Mouse (Mus musculus) myocyte (in vitro differentiated cells): ENCODE data around the gene Syncrip. TPM values are rescaled to one million over a fixed set of nuclear protein-coding genes. Genes with fewer than 3 reads are reported as not detected.

Experiments
- H3K27me3 ChIP-seq: one replicate; pipeline ENCODE4 v1.6.1; 2011; ENCODE audit not compliant: control insufficient read depth, insufficient read depth, insufficient read length
- H3K36me3 ChIP-seq: one replicate; pipeline ENCODE4 v1.6.1; 2011; ENCODE audit not compliant: control insufficient read depth, insufficient read depth
- H3K4me2 ChIP-seq: one replicate; pipeline ENCODE4 v1.6.1; 2011; ENCODE audit warnings: low read depth, control low read depth
- H3K4me3 ChIP-seq: one replicate; pipeline ENCODE4 v1.5.1; 2011; ENCODE audit warnings: mild to moderate bottlenecking, control low read depth, moderate library complexity
- H3K79me2 ChIP-seq: one replicate; pipeline ENCODE4 v1.6.1; 2011; ENCODE audit not compliant: control insufficient read depth, insufficient read depth
- H3ac ChIP-seq: one replicate; pipeline ENCODE4 v1.6.1; 2011; ENCODE audit not compliant: control insufficient read depth, insufficient read length
- CEBPB ChIP-seq: IDR thresholded peaks from 2 replicates; pipeline ENCODE4 v1.6.1; 2011; ENCODE audit warnings: mild to moderate bottlenecking, moderate library complexity; ENCODE audit not compliant: poor library complexity, insufficient read depth, severe bottlenecking
- E2F4 ChIP-seq: IDR thresholded peaks from one replicate; pipeline ENCODE4 v1.6.1; 2011; ENCODE audit warnings: mild to moderate bottlenecking, control low read depth, moderate library complexity; ENCODE audit not compliant: insufficient read depth
- MAX ChIP-seq: IDR thresholded peaks from one replicate; pipeline ENCODE4 v1.6.1; 2011; ENCODE audit warnings: low read depth, mild to moderate bottlenecking, control low read depth
- MYOD1 ChIP-seq, 3 experiments: IDR thresholded peaks; one replicate each; pipeline ENCODE4 v1.6.1; 2011; ENCODE audit warnings: control low read depth in 2 of 3, low read depth in 2 of 3, mild to moderate bottlenecking in 2 of 3, moderate library complexity in 1 of 3; ENCODE audit not compliant: insufficient read length in 2 of 3, control insufficient read depth in 1 of 3
- MYOG ChIP-seq, 3 experiments: IDR thresholded peaks; one replicate each; pipeline ENCODE4 v1.6.1; 2011; ENCODE audit warnings: control low read depth in 2 of 3, low read depth in 2 of 3, mild to moderate bottlenecking in 2 of 3; ENCODE audit not compliant: insufficient read length in 2 of 3, control insufficient read depth in 1 of 3, insufficient read depth in 1 of 3
- POLR2A ChIP-seq: IDR thresholded peaks from one replicate; pipeline ENCODE4 v1.6.1; 2011; ENCODE audit warnings: low read depth, mild to moderate bottlenecking, control low read depth, moderate library complexity; ENCODE audit not compliant: insufficient read length
- POLR2AphosphoS2 ChIP-seq: IDR thresholded peaks from one replicate; pipeline ENCODE4 v1.6.1; 2011; ENCODE audit warnings: low read depth, control low read depth; ENCODE audit not compliant: insufficient read length
- REST ChIP-seq: IDR thresholded peaks from one replicate; pipeline ENCODE4 v1.6.1; 2011; ENCODE audit warnings: mild to moderate bottlenecking, control low read depth, moderate library complexity; ENCODE audit not compliant: insufficient read depth, insufficient read length
- SRF ChIP-seq: IDR thresholded peaks from one replicate; pipeline ENCODE4 v1.6.1; 2011; ENCODE audit warnings: low read depth; ENCODE audit not compliant: control insufficient read depth, insufficient read length
- TCF12 ChIP-seq: IDR thresholded peaks from one replicate; pipeline ENCODE4 v1.6.1; 2011; ENCODE audit warnings: mild to moderate bottlenecking, control low read depth; ENCODE audit not compliant: poor library complexity, insufficient read depth, severe bottlenecking
- TCF3 ChIP-seq: IDR thresholded peaks from one replicate; pipeline ENCODE4 v1.6.1; 2011; ENCODE audit warnings: low read depth, control low read depth; ENCODE audit not compliant: insufficient read length
- USF1 ChIP-seq: IDR thresholded peaks from one replicate; pipeline ENCODE4 v1.6.1; 2011; ENCODE audit warnings: low read depth, mild to moderate bottlenecking, control low read depth, moderate library complexity
- polyA plus RNA-seq: library from polyadenylated mRNA; unstranded; fragments of >200 nt; fragmentation: generic; extraction: Trizol; gene quantifications from one replicate; pipeline ENCODE4 v1.2.1, GENCODE M21; 2012; ENCODE audit warnings: missing spikeins

The Syncrip gene
- polyA plus RNA-seq, 1 experiment: 41.8 TPM

DNA sequence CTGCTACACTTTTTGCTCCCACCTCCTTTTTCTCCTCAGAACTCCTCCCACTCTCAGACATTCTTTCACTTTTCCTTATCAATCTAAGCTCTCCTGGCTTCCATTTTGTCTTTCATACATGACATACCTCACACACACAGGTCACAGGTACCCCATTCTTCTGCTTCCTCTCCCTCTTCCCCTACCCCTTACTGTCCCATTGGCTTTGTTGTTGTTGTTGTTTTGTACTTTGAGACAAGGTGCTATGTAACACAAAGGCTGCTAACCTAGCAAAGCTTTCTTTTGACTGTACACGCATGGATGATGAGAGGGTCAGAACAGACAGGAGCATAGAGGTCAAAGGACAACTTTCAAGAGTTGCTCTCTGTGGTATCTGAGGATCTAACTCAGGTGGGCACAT lies 33.2 kb upstream of the Syncrip start:
- Histone ChIP-seq H3K4me3 (no peak overlapping the region), H3K36me3 (peaks cover 9% of the 10 kb centered on the region), H3ac (no peak overlapping the region), H3K27me3 (no peaks in the 10 kb centered on the region), H3K4me2 (no peak overlapping the region), H3K79me2 (no peaks in the 10 kb centered on the region)
- no peak for TF ChIP-seq MYOD1 (IDR thresholded peaks at IDR 0.05; ENCODE audit: control insufficient read depth in 1 of 3, insufficient read length in 2 of 3, low read depth in 2 of 3)
- no peak for TF ChIP-seq TCF3
- no peak for TF ChIP-seq CEBPB
- TF ChIP-seq REST: no peak
- no peak for TF ChIP-seq E2F4
- no peak for TF ChIP-seq MYOG (IDR thresholded peaks at IDR 0.05; ENCODE audit: control insufficient read depth in 1 of 3, insufficient read depth in 1 of 3, insufficient read length in 2 of 3, low read depth in 2 of 3)
- TF ChIP-seq SRF: no peak
- no peak for TF ChIP-seq POLR2A
- no peak for TF ChIP-seq TCF12
- TF ChIP-seq MAX: no peak
- no peak for TF ChIP-seq POLR2AphosphoS2

- Histone ChIP-seq H3K79me2 (no peaks in the 10 kb centered on the region), H3K36me3 (no peaks in the 10 kb centered on the region), H3K27me3 (no peaks in the 10 kb centered on the region), H3K4me2 (no peak overlapping the region), H3ac (no peak overlapping the region), H3K4me3 (no peak overlapping the region)
- no peak for TF ChIP-seq CEBPB
- no peak for TF ChIP-seq E2F4
- no peak for TF ChIP-seq TCF12
- TF ChIP-seq USF1: no peak
- TF ChIP-seq POLR2A: no peak
- TF ChIP-seq SRF: no peak
- TF ChIP-seq REST: no peak
- TF ChIP-seq MYOD1 (IDR thresholded peaks at IDR 0.05; ENCODE audit: control insufficient read depth in 1 of 3, insufficient read length in 2 of 3, low read depth in 2 of 3): no peak
- TF ChIP-seq MAX: no peak
- TF ChIP-seq TCF3: no peak
Observed at GRCm38 (mm10) chr9:88501846-88502245, 19.5 kb upstream of the Syncrip start.

- Histone ChIP-seq H3K36me3 (no peaks in the 10 kb centered on the region), H3K79me2 (no peaks in the 10 kb centered on the region), H3K4me3 (no peak overlapping the region), H3K4me2 (no peak overlapping the region), H3ac (no peak overlapping the region), H3K27me3 (no peaks in the 10 kb centered on the region)
- TF ChIP-seq MYOG (IDR thresholded peaks at IDR 0.05; ENCODE audit: control insufficient read depth in 1 of 3, insufficient read depth in 1 of 3, insufficient read length in 2 of 3, low read depth in 2 of 3) (no peak), POLR2AphosphoS2 (no peak), REST (no peak), POLR2A (no peak), MYOD1 (IDR thresholded peaks at IDR 0.05; ENCODE audit: control insufficient read depth in 1 of 3, insufficient read length in 2 of 3, low read depth in 2 of 3) (no peak), USF1 (no peak), SRF (no peak), E2F4 (no peak), MAX (no peak), TCF12 (no peak), TCF3 (no peak), CEBPB (no peak)
Observed at GRCm38 (mm10) chr9:88500112-88500511, 17.7 kb upstream of the Syncrip start.

DNA sequence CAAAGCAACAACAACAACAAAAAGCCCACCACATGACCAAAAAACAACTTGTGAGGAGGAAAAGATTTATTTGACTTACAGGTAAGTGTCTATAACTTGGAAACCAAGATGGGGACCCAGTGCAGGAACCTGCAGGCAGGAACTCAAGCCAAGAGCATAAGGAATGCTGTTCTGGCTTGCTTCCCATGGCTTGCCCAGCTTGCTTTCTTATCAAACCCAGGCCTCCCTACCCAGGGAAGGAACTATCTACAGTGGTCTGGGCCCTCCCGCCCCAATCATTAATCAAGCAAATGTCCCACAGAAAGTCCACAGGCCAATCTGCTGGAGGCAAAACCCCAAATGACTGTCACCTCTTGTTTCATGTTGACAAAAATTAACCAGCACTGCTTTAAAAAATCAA lies 10.1 kb upstream of the Syncrip start:
- no peaks in the 10 kb centered on the region for H3K36me3 ChIP-seq
- no peaks in the 10 kb centered on the region for H3K79me2 ChIP-seq
- no peak overlapping the region for H3ac ChIP-seq
- no peak overlapping the region for H3K4me3 ChIP-seq
- H3K4me2 ChIP-seq: no peak overlapping the region
- H3K27me3 ChIP-seq: no peaks in the 10 kb centered on the region
- TF ChIP-seq MAX (no peak), POLR2A (no peak), SRF (no peak), MYOG (IDR thresholded peaks at IDR 0.05; ENCODE audit: control insufficient read depth in 1 of 3, insufficient read depth in 1 of 3, insufficient read length in 2 of 3, low read depth in 2 of 3) (no peak), TCF12 (no peak), E2F4 (no peak), USF1 (no peak), CEBPB (no peak), POLR2AphosphoS2 (no peak), REST (no peak), MYOD1 (IDR thresholded peaks at IDR 0.05; ENCODE audit: control insufficient read depth in 1 of 3, insufficient read length in 2 of 3, low read depth in 2 of 3) (no peak), TCF3 (no peak)

DNA sequence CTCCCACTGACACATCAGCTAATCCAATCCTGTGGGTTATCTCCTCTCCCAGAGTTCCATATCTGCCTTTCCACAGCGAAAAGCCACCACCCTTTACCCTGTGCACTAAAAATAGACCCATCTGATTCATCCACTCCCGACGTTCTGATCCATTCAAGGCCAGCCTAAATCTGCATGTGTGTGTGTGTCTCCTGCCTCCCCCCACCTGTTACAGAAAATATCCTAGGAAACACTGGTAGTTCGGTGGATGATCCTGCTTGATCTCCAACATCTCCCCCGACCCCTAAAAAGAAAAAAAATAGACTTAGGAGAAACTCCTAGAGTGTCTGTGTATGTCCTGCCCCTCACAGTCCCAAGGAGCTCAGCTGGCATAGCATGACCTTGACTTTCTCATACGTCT lies 2.2 kb upstream of the Syncrip start:
- Histone ChIP-seq H3K4me3 (no peak overlapping the region), H3K4me2 (peak overlapping the region; percentile 81)

More for the DNA sequence above, 2.2 kb upstream of the Syncrip start:
- Histone ChIP-seq H3K27me3 (no peaks in the 10 kb centered on the region), H3ac (no peak overlapping the region), H3K79me2 (peaks cover 19% of the 10 kb centered on the region), H3K36me3 (no peaks in the 10 kb centered on the region)
- TF ChIP-seq MYOG (IDR thresholded peaks at IDR 0.05; ENCODE audit: control insufficient read depth in 1 of 3, insufficient read depth in 1 of 3, insufficient read length in 2 of 3, low read depth in 2 of 3) (no peak), MYOD1 (IDR thresholded peaks at IDR 0.05; ENCODE audit: control insufficient read depth in 1 of 3, insufficient read length in 2 of 3, low read depth in 2 of 3) (peak in 1 of 3 experiments; percentile 17), USF1 (no peak), TCF3 (no peak), MAX (no peak), CEBPB (no peak)
